ENCODE assay signal across 9 mouse cellular contexts in the genomic region with DNA sequence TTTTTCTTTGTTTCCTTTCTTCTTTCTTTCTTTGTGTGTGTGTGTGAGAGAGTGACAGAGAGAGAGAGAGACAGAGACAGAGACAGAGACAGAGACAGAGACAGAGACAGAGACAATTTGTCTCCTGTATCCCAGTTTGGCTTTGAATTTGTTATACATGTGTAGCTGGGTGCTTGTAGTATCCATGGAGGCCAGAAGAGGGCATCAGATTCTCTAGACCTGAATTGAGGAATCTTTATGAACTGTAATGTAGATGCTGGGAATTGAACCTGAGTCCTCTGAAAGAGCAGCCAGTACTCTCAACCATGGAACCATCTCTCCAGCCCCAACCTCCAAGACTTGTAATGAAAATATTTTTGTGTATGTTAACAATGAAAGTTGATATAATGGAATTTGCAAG.
DNase-seq lines count a peak whose midpoint lies in the region; ATAC-seq and TF ChIP-seq lines count a peak whose summit lies in the region.
"Had no signal": no experiment of that assay in that cellular context is flagged by ENCODE, and none has a peak within 500 bp of the region (broad histone marks: within the 10 kb centered on the region; RNA-seq: fewer than 3 reads in every experiment).

No protein-coding gene starts in this region.

- H3K36me3 ChIP-seq in hindbrain, embryonic 11.5 days (ENCODE audit: control insufficient read depth, insufficient read depth, low read length): no peaks in the 10 kb centered on the region
- no peaks in the 10 kb centered on the region for H3K36me3 ChIP-seq in hindbrain, embryonic 12.5 days
- no peaks in the 10 kb centered on the region for H3K36me3 ChIP-seq in midbrain, postnatal 0 days (ENCODE audit: insufficient read depth, low read length)
- H3K36me3 ChIP-seq in midbrain, embryonic 11.5 days (ENCODE audit: control insufficient read depth, insufficient read depth, low read length): no peaks in the 10 kb centered on the region
- H3K36me3 ChIP-seq in forebrain, embryonic 10.5 days (replicated peaks): no peaks in the 10 kb centered on the region

- H3K9ac ChIP-seq in hindbrain, embryonic 11.5 days (ENCODE audit: low read depth, low read length): no peak overlapping the region
- no peak overlapping the region for H3K9ac ChIP-seq in hindbrain, embryonic 12.5 days
- no peak overlapping the region for H3K9ac ChIP-seq in midbrain, postnatal 0 days (replicated peaks; ENCODE audit: low read length, poor library complexity, severe bottlenecking)
- no peak overlapping the region for H3K9ac ChIP-seq in midbrain, embryonic 11.5 days (ENCODE audit: low read length)

- TF ChIP-seq CTCF in midbrain, postnatal 0 days (IDR thresholded peaks at IDR 0.05): peak; percentile 42

- peak; percentile 22 for DNase-seq in hindbrain, embryonic 11.5 days (ENCODE audit: low spot score)
- DNase-seq in midbrain, postnatal 0 days (ENCODE audit: low spot score): no peak
- no peak for DNase-seq in midbrain, embryonic 11.5 days (ENCODE audit: low spot score, missing footprints)
- DNase-seq in embryo, embryonic 10 days (ENCODE audit: low spot score): peak; percentile 41
- peak; percentile 20 for DNase-seq in retina, embryonic 14.5 days (ENCODE audit: low spot score)
- no peak for DNase-seq in forebrain, embryonic 10.5 days (ENCODE audit: extremely low spot score, low spot score)

- no peak overlapping the region for H3K4me3 ChIP-seq in hindbrain, embryonic 11.5 days (ENCODE audit: low read depth, low read length)
- H3K4me3 ChIP-seq in hindbrain, embryonic 12.5 days: no peak overlapping the region
- no peak overlapping the region for H3K4me3 ChIP-seq in midbrain, postnatal 0 days (ENCODE audit: low read depth, low read length)
- no peak overlapping the region for H3K4me3 ChIP-seq in midbrain, embryonic 11.5 days (ENCODE audit: low read depth, low read length)
- no peak overlapping the region for H3K4me3 ChIP-seq in forebrain, embryonic 10.5 days
- H3K4me3 ChIP-seq: megakaryocyte, embryonic 14.5 days had no signal

- H3K4me1 ChIP-seq in hindbrain, embryonic 11.5 days (replicated peaks; ENCODE audit: control insufficient read depth, insufficient read depth, low read length): no peaks in the 10 kb centered on the region
- H3K4me1 ChIP-seq in hindbrain, embryonic 12.5 days: no peaks in the 10 kb centered on the region
- no peaks in the 10 kb centered on the region for H3K4me1 ChIP-seq in midbrain, postnatal 0 days (ENCODE audit: insufficient read depth, low read length)
- H3K4me1 ChIP-seq in midbrain, embryonic 11.5 days (ENCODE audit: control insufficient read depth, insufficient read depth, low read length): no peaks in the 10 kb centered on the region
- H3K4me1 ChIP-seq in forebrain, embryonic 10.5 days: no peaks in the 10 kb centered on the region
- H3K4me1 ChIP-seq: megakaryocyte, embryonic 14.5 days had no signal

- no peaks in the 10 kb centered on the region for H3K9me3 ChIP-seq in hindbrain, embryonic 11.5 days (ENCODE audit: control insufficient read depth, low read length)
- no peaks in the 10 kb centered on the region for H3K9me3 ChIP-seq in hindbrain, embryonic 12.5 days (replicated peaks)
- no peaks in the 10 kb centered on the region for H3K9me3 ChIP-seq in midbrain, postnatal 0 days (ENCODE audit: low read length)
- no peaks in the 10 kb centered on the region for H3K9me3 ChIP-seq in midbrain, embryonic 11.5 days (ENCODE audit: control insufficient read depth, low read length)
- H3K9me3 ChIP-seq in forebrain, embryonic 10.5 days: no peaks in the 10 kb centered on the region
- H3K9me3 ChIP-seq: megakaryocyte, embryonic 14.5 days had no signal

- no peak overlapping the region for H3K4me2 ChIP-seq in hindbrain, embryonic 11.5 days (replicated peaks; ENCODE audit: low read depth, low read length)
- no peak overlapping the region for H3K4me2 ChIP-seq in hindbrain, embryonic 12.5 days (replicated peaks)
- H3K4me2 ChIP-seq in midbrain, postnatal 0 days (ENCODE audit: low read depth, low read length, poor library complexity, severe bottlenecking): no peak overlapping the region
- no peak overlapping the region for H3K4me2 ChIP-seq in midbrain, embryonic 11.5 days

- no peak for ATAC-seq in hindbrain, embryonic 11.5 days (ENCODE audit: low FRiP score)
- no peak for ATAC-seq in hindbrain, embryonic 12.5 days (ENCODE audit: low FRiP score)
- no peak for ATAC-seq in midbrain, postnatal 0 days (ENCODE audit: low FRiP score)
- ATAC-seq in midbrain, embryonic 11.5 days (ENCODE audit: low FRiP score): no peak
- no peak for ATAC-seq in erythroid progenitor cell, adult 5-6 weeks (replicated peaks; ENCODE audit: low FRiP score, poor library complexity, severe bottlenecking)

- no peaks in the 10 kb centered on the region for H3K27me3 ChIP-seq in hindbrain, embryonic 11.5 days (ENCODE audit: control insufficient read depth, insufficient read depth, low read length)
- no peaks in the 10 kb centered on the region for H3K27me3 ChIP-seq in hindbrain, embryonic 12.5 days
- H3K27me3 ChIP-seq in midbrain, postnatal 0 days (ENCODE audit: insufficient read depth, low read length): no peaks in the 10 kb centered on the region
- no peaks in the 10 kb centered on the region for H3K27me3 ChIP-seq in midbrain, embryonic 11.5 days (ENCODE audit: control insufficient read depth, insufficient read depth, low read length)
- H3K27me3 ChIP-seq in forebrain, embryonic 10.5 days (ENCODE audit: poor library complexity, severe bottlenecking): no peaks in the 10 kb centered on the region
- H3K27me3 ChIP-seq: megakaryocyte, embryonic 14.5 days had no signal

- H3K27ac ChIP-seq in hindbrain, embryonic 11.5 days (ENCODE audit: low read depth, low read length): no peak overlapping the region
- no peak overlapping the region for H3K27ac ChIP-seq in hindbrain, embryonic 12.5 days
- no peak overlapping the region for H3K27ac ChIP-seq in midbrain, postnatal 0 days (ENCODE audit: low read depth, low read length)
- H3K27ac ChIP-seq in midbrain, embryonic 11.5 days (ENCODE audit: low read depth, low read length): no peak overlapping the region
- no peak overlapping the region for H3K27ac ChIP-seq in forebrain, embryonic 10.5 days

Comparison
In these comparisons a context has a peak if more than half of its experiments do, and no peak if none do; other contexts are left out.
1. DNase-seq: peak in hindbrain, embryonic 11.5 days (single experiment), embryo, embryonic 10 days (single experiment) and retina, embryonic 14.5 days (single experiment); none in midbrain, postnatal 0 days (single experiment), midbrain, embryonic 11.5 days (single experiment) and forebrain, embryonic 10.5 days (single experiment).